Comparison of ENCODE assay signal across 9 mouse cellular contexts in genomic region chr3:154226100-154226752, GRCm38 (mm10).
A peak's percentile ranks its signal among the peaks of the same experiment; 100 is the strongest.
DNase-seq lines count a peak whose midpoint lies in the region; ATAC-seq and TF ChIP-seq lines count a peak whose summit lies in the region.
"Had no signal": no experiment of that assay in that cellular context is flagged by ENCODE, and none has a peak within 500 bp of the region (broad histone marks: within the 10 kb centered on the region; RNA-seq: fewer than 3 reads in every experiment).

No protein-coding gene starts in this region.

- TF ChIP-seq CTCF in embryonic fibroblast, embryonic 13.5 days (IDR thresholded peaks at IDR 0.05; ENCODE audit: borderline replicate concordance, insufficient read depth, low read length): peak; percentile 14; the same call in 1 of the 2 replicates

- WGBS in liver, embryonic 13.5 days (ENCODE audit: insufficient replicate concordance): 46% methylated on average over 10 of the region's 10 CpGs

- no peak for ATAC-seq in liver, embryonic 13.5 days (ENCODE audit: low read depth)
- ATAC-seq in activated CD4-positive, CD25-positive, alpha-beta regulatory T cell, adult 4 months: no peak

- no peak for TF ChIP-seq POLR2A in embryonic fibroblast, embryonic 13.5 days (IDR thresholded peaks at IDR 0.05; ENCODE audit: low read depth, low read length)

- no peak overlapping the region for H3K4me3 ChIP-seq in embryonic fibroblast, embryonic 13.5 days (ENCODE audit: insufficient read depth, low read length)
- H3K4me3 ChIP-seq in liver, embryonic 13.5 days (replicated peaks): no peak overlapping the region
- H3K4me3 ChIP-seq: limb, embryonic 15.5 days had no signal

- H3K36me3 ChIP-seq in liver, embryonic 13.5 days: no peaks in the 10 kb centered on the region
- H3K36me3 ChIP-seq: limb, embryonic 15.5 days had no signal

- H3K9ac ChIP-seq in liver, embryonic 13.5 days: no peak overlapping the region
- H3K9ac ChIP-seq: limb, embryonic 15.5 days had no signal

- H3K9me3 ChIP-seq in liver, embryonic 13.5 days (replicated peaks): no peaks in the 10 kb centered on the region
- H3K9me3 ChIP-seq: limb, embryonic 15.5 days had no signal

- H3K4me2 ChIP-seq in liver, embryonic 13.5 days: no peak overlapping the region
- H3K4me2 ChIP-seq: limb, embryonic 15.5 days had no signal

- H3K27ac ChIP-seq in embryonic fibroblast, embryonic 13.5 days (ENCODE audit: insufficient read depth, low read length): no peak overlapping the region
- no peak overlapping the region for H3K27ac ChIP-seq in liver, embryonic 13.5 days
- H3K27ac ChIP-seq: limb, embryonic 15.5 days had no signal

- peak; percentile 62 for DNase-seq in ES-CJ7 (ENCODE audit: low read depth, low spot score)
- DNase-seq in adrenal gland, postnatal 4 days (ENCODE audit: low spot score in 2 of 2): peak; percentile 13 to 31
- peak; percentile 75 to 85 for DNase-seq in heart, postnatal 10 days
- DNase-seq in kidney, postnatal 36 days: peak; percentile 43 to 72
- DNase-seq in liver, embryonic 13.5 days: peak; percentile 24
- peak; percentile 23 for DNase-seq in ovary, postnatal 36 days (ENCODE audit: low spot score)

- H3K27me3 ChIP-seq in liver, embryonic 13.5 days: no peaks in the 10 kb centered on the region
- H3K27me3 ChIP-seq: limb, embryonic 15.5 days had no signal

- intact Hi-C loops in heart, postnatal 10 days (cut with DNase I): loop anchor here (1.0 kb wide), 2 partner anchors 242 to 267 kb away; no protein-coding TSS in a partner anchor

- peaks cover 5% of the 10 kb centered on the region; the same call in 1 of the 2 replicates for H3K4me1 ChIP-seq in embryonic fibroblast, embryonic 13.5 days (ENCODE audit: control insufficient read depth, insufficient read depth, low read length)
- no peaks in the 10 kb centered on the region for H3K4me1 ChIP-seq in liver, embryonic 13.5 days (replicated peaks)
- H3K4me1 ChIP-seq: limb, embryonic 15.5 days had no signal

Comparison
In these comparisons a context has a peak if more than half of its experiments do, and no peak if none do; other contexts are left out.
1. DNase-seq: peak in every context shown above with its lines; median percentile 80 in heart, postnatal 10 days; 62 in ES-CJ7; 58 in kidney, postnatal 36 days; 24 in liver, embryonic 13.5 days; 23 in ovary, postnatal 36 days; 22 in adrenal gland, postnatal 4 days.